10 mouse cellular contexts compared by ENCODE assay signal in genomic region chr2:33918318-33918717, GRCm38 (mm10). TPM values are rescaled to one million over a fixed set of nuclear protein-coding genes. Genes with fewer than 3 reads are reported as not detected.
DNase-seq lines count a peak whose midpoint lies in the region; ATAC-seq and TF ChIP-seq lines count a peak whose summit lies in the region.
"Had no signal": no experiment of that assay in that cellular context is flagged by ENCODE, and none has a peak within 500 bp of the region (broad histone marks: within the 10 kb centered on the region; RNA-seq: fewer than 3 reads in every experiment).

No protein-coding gene starts in this region.

- no peaks in the 10 kb centered on the region for H3K9me3 ChIP-seq in heart, embryonic 10.5 days
- H3K9me3 ChIP-seq in liver, embryonic 14.5 days (ENCODE audit: control insufficient read depth, low read length) = no peaks in the 10 kb centered on the region
- H3K9me3 ChIP-seq: embryonic facial prominence, embryonic 12.5 days; liver, embryonic 15.5 days had no signal

- TF ChIP-seq POLR2A in spleen, adult 2 months (IDR thresholded peaks at IDR 0.05; ENCODE audit: low read depth, low read length) = no peak

- no peak overlapping the region for H3K9ac ChIP-seq in liver, embryonic 14.5 days (replicated peaks)
- H3K9ac ChIP-seq: embryonic facial prominence, embryonic 12.5 days; liver, embryonic 15.5 days had no signal

- ATAC-seq in erythroblast, adult 5-6 weeks (replicated peaks; ENCODE audit: low FRiP score, poor library complexity, severe bottlenecking) = peak; percentile 66
- ATAC-seq in liver, embryonic 14.5 days (ENCODE audit: insufficient read depth) = no peak

- TF ChIP-seq CTCF in liver, embryonic 14.5 days (IDR thresholded peaks at IDR 0.05; ENCODE audit: low read depth) = peak; percentile 85
- peak; percentile 52; the same call in 1 of the 2 replicates for TF ChIP-seq CTCF in spleen, adult 2 months (IDR thresholded peaks at IDR 0.05; ENCODE audit: extremely low read depth, insufficient read depth, insufficient read length, insufficient replicate concordance)

- TF ChIP-seq EP300 in liver, embryonic 14.5 days (IDR thresholded peaks at IDR 0.05; ENCODE audit: low read depth) = no peak

- peak; percentile 4 to 23 for DNase-seq in heart, adult 9 months (ENCODE audit: low spot score in 2 of 2)
- no peak for DNase-seq in heart, embryonic 10.5 days (ENCODE audit: low spot score)
- DNase-seq in A20 (ENCODE audit: low read depth, low spot score) (peak; percentile 65), WW6 (ENCODE audit: low read depth, low spot score) (peak; percentile 55)
- peak; percentile 38 to 41 (median 39) for DNase-seq in liver, embryonic 14.5 days (ENCODE audit: low read depth in 3 of 3, low spot score in 3 of 3)
- peak; percentile 37 to 54 for DNase-seq in spleen, adult 2 months (ENCODE audit: low read depth in 1 of 2, low spot score in 2 of 2)
- DNase-seq in right cerebral cortex, adult 18-20 months = no peak

- H3K4me2 ChIP-seq in liver, embryonic 14.5 days (ENCODE audit: low read depth) = no peak overlapping the region
- H3K4me2 ChIP-seq: embryonic facial prominence, embryonic 12.5 days; liver, embryonic 15.5 days had no signal

- peaks cover 15% of the 10 kb centered on the region for H3K4me1 ChIP-seq in heart, embryonic 10.5 days
- no peaks in the 10 kb centered on the region; a peak in 1 of 4 replicates for H3K4me1 ChIP-seq in liver, embryonic 14.5 days (replicated peaks; ENCODE audit: control insufficient read depth in 2 of 2, insufficient read depth in 2 of 2, low read length in 1 of 2)
- no peaks in the 10 kb centered on the region for H3K4me1 ChIP-seq in spleen, adult 2 months (ENCODE audit: control insufficient read depth, insufficient read depth, insufficient read length)
- H3K4me1 ChIP-seq: liver, embryonic 15.5 days had no signal

- no peak overlapping the region for H3K27ac ChIP-seq in heart, embryonic 10.5 days
- H3K27ac ChIP-seq in liver, embryonic 14.5 days = no peak overlapping the region
- no peak overlapping the region for H3K27ac ChIP-seq in spleen, adult 2 months (ENCODE audit: insufficient read depth, low read length)
- H3K27ac ChIP-seq: embryonic facial prominence, embryonic 12.5 days; liver, embryonic 15.5 days had no signal

- H3K4me3 ChIP-seq in heart, embryonic 10.5 days = no peak overlapping the region
- no peak overlapping the region for H3K4me3 ChIP-seq in liver, embryonic 14.5 days (ENCODE audit: insufficient read depth in 1 of 2, low read depth in 2 of 2, low read length in 2 of 2)
- H3K4me3 ChIP-seq in spleen, adult 2 months (ENCODE audit: extremely low read depth, insufficient read depth, insufficient read length) = no peak overlapping the region
- H3K4me3 ChIP-seq: embryonic facial prominence, embryonic 12.5 days; liver, embryonic 15.5 days had no signal

- 58% methylated on average over 6 of the region's 6 CpGs for WGBS in heart, embryonic 10.5 days
- WGBS in liver, embryonic 14.5 days (ENCODE audit: insufficient replicate concordance) = 49% methylated on average over 6 of the region's 6 CpGs
- 70% methylated on average over 6 of the region's 6 CpGs for WGBS in spleen, adult 2 months

- H3K27me3 ChIP-seq in heart, embryonic 10.5 days (ENCODE audit: insufficient read depth, poor library complexity, severe bottlenecking) = peaks cover 54% of the 10 kb centered on the region
- peaks cover 5% of the 10 kb centered on the region; the same call in 1 of the 2 replicates for H3K27me3 ChIP-seq in liver, embryonic 14.5 days (ENCODE audit: control insufficient read depth, insufficient read depth, low read length)
- H3K27me3 ChIP-seq in spleen, adult 2 months (ENCODE audit: control insufficient read depth, insufficient read depth, low read length) = no peaks in the 10 kb centered on the region

- H3K36me3 ChIP-seq in heart, embryonic 10.5 days = no peaks in the 10 kb centered on the region
- H3K36me3 ChIP-seq in liver, embryonic 14.5 days (replicated peaks; ENCODE audit: control insufficient read depth, insufficient read depth, low read depth) = no peaks in the 10 kb centered on the region
- no peaks in the 10 kb centered on the region for H3K36me3 ChIP-seq in spleen, adult 2 months (ENCODE audit: control insufficient read depth, insufficient read depth, low read length)
- H3K36me3 ChIP-seq: embryonic facial prominence, embryonic 12.5 days; liver, embryonic 15.5 days had no signal

RNA-seq across cellular contexts. Expression of gene Mvb12b, which starts 30.6 kb away (rescaled TPM):
- 10.0 and 16.6 TPM in 2 replicates for polyA plus RNA-seq in heart, embryonic 10.5 days (2016; fragmentation: Nextera tagmentation; extraction: Ambion mirVana)
- 20.3 and 23.8 TPM in 2 replicates for total RNA-seq in erythroblast, adult 5-6 weeks (2015; ENCODE audit: low replicate concordance)
- 17.1 and 17.3 TPM in 2 replicates for total RNA-seq in erythroblast, adult 5-6 weeks (2017; ENCODE audit: low replicate concordance)
- 6.6 and 6.9 TPM in 2 replicates for polyA plus RNA-seq in liver, embryonic 14.5 days (2012; rRNA removed)
- 8.3 and 11.3 TPM in 2 replicates for polyA plus RNA-seq in liver, embryonic 14.5 days (2014; fragmentation: Nextera tagmentation; extraction: Ambion mirVana)
- polyA plus RNA-seq in spleen, adult 2 months (2012; rRNA removed) = 13.6 and 17.5 TPM in 2 replicates

Comparison
In these comparisons a context has a peak if more than half of its experiments do, and no peak if none do; other contexts are left out.
1. DNase-seq: peak in heart, adult 9 months (2 of 2), A20 (single experiment), WW6 (single experiment), liver, embryonic 14.5 days (3 of 3) and spleen, adult 2 months (2 of 2); none in heart, embryonic 10.5 days (single experiment) and right cerebral cortex, adult 18-20 months (single experiment).